Mouse (Mus musculus) adipose tissue, adult 10 weeks (tissue): ENCODE measurements around the gene Dbx1. TPM values are rescaled to one million over a fixed set of nuclear protein-coding genes. Genes with fewer than 3 reads are reported as not detected.

Source experiments
- polyA plus RNA-seq: library from polyadenylated mRNA; stranded (reverse); fragments of 350-450 nt; fragmentation: Illumina TruSeq; extraction: RNeasy Lipid Tissue Mini Kit (QIAGEN cat#74804); gene quantifications from one replicate; pipeline ENCODE4 v1.2.3, GENCODE M21; 2014; ENCODE audit warnings: low read depth, low replicate concordance

The Dbx1 gene
- not detected for polyA plus RNA-seq

GRCm38 (mm10) chr7:49636491-49637115, at the start of gene Dbx1:
TSS of gene Dbx1 (minus strand) at chr7:49636849.

Other genes starting within 250 kb of the Dbx1 start
- 19.9 TPM for gene Htatip2, start 122.3 kb upstream of the Dbx1 start, polyA plus RNA-seq
- 9.3 TPM for gene Prmt3, start 141.5 kb upstream of the Dbx1 start, polyA plus RNA-seq